Comparison of ENCODE assay signal across 9 mouse cellular contexts in the genomic region with DNA sequence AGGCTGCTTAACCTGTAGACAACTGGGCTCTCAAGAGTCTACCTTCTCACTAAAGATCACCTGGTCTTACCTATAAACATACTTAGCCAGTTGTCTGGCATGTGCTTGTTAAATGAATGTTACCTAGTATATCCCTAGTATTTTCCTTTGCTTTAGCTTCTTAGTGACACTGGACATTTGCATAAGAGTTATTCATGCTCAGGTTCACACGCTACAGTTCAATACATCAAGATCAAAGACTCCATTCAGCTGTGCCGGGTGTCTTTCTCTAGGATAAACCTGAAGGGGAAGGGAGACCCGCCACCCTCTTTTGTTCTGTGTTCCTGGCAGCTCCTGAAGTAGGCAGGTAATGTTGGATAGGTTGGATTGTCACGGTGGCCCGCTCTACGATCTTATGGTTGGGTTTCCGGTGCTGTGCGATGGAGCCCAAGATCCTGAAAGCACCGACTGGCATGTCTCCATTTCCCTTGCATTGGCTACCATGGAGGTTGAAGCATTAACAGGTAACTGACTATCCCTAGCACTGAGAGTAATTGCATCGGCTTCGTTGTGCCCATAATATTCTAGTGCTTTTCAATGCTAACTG. TPM values are rescaled to one million over a fixed set of nuclear protein-coding genes. Genes with fewer than 3 reads are reported as not detected.
DNase-seq lines count a peak whose midpoint lies in the region; ATAC-seq and TF ChIP-seq lines count a peak whose summit lies in the region.
"Had no signal": no experiment of that assay in that cellular context is flagged by ENCODE, and none has a peak within 500 bp of the region (broad histone marks: within the 10 kb centered on the region; RNA-seq: fewer than 3 reads in every experiment).

No protein-coding gene starts in this region.

- TF ChIP-seq CTCF in heart, adult 2 months (IDR thresholded peaks at IDR 0.05), result no peak

- 39% methylated on average over 11 of the region's 11 CpGs for WGBS in heart, adult 2 months
- WGBS in forebrain, embryonic 10.5 days, result 14% methylated on average over 11 of the region's 11 CpGs
- WGBS in liver, embryonic 12.5 days (ENCODE audit: insufficient replicate concordance), result 25% methylated on average over 11 of the region's 11 CpGs

- peak in 1 of 2 experiments; percentile 28 for DNase-seq in heart, adult 2 months
- DNase-seq in heart, adult 8-10 months (ENCODE audit: low spot score), result no peak
- DNase-seq in A20 (ENCODE audit: low read depth, low spot score), result peak; percentile 63
- no peak for DNase-seq in forebrain, embryonic 10.5 days (ENCODE audit: extremely low spot score, low spot score)
- DNase-seq in frontal cortex, postnatal 25 days (ENCODE audit: low spot score in 2 of 2), result no peak
- DNase-seq in left cerebral cortex, adult 18-20 months (ENCODE audit: low spot score in 2 of 2), result no peak
- DNase-seq in lung, adult 18-20 months, result no peak
- DNase-seq: kidney, adult 11 months had no signal

- no peaks in the 10 kb centered on the region for H3K9me3 ChIP-seq in forebrain, embryonic 10.5 days
- no peaks in the 10 kb centered on the region for H3K9me3 ChIP-seq in liver, embryonic 12.5 days (replicated peaks)

- ATAC-seq in liver, embryonic 12.5 days, result no peak

- no peak for TF ChIP-seq POLR2A in heart, adult 2 months (IDR thresholded peaks at IDR 0.05; ENCODE audit: insufficient read depth, low read depth, low read length)

- H3K4me2 ChIP-seq in liver, embryonic 12.5 days, result peak overlapping the region; percentile 97

- no peak for TF ChIP-seq EP300 in heart, adult 2 months (IDR thresholded peaks at IDR 0.05; ENCODE audit: insufficient read depth, low read depth, low read length)

- no peaks in the 10 kb centered on the region for H3K79me2 ChIP-seq in heart, adult 2 months (replicated peaks; ENCODE audit: control insufficient read depth, insufficient read depth, low read length)

- H3K27me3 ChIP-seq in heart, adult 2 months (ENCODE audit: control insufficient read depth, insufficient read depth, low read length), result no peaks in the 10 kb centered on the region
- peaks cover 13% of the 10 kb centered on the region for H3K27me3 ChIP-seq in forebrain, embryonic 10.5 days (ENCODE audit: poor library complexity, severe bottlenecking)
- H3K27me3 ChIP-seq in liver, embryonic 12.5 days (replicated peaks), result no peaks in the 10 kb centered on the region

- H3K4me3 ChIP-seq in heart, adult 2 months, result peak overlapping the region; percentile 99; the same call in 1 of the 2 replicates
- H3K4me3 ChIP-seq in forebrain, embryonic 10.5 days, result peak overlapping the region; percentile 90
- peak overlapping the region; percentile 79 for H3K4me3 ChIP-seq in liver, embryonic 12.5 days

- no peak overlapping the region for H3K9ac ChIP-seq in heart, adult 2 months (ENCODE audit: low read depth, low read length)
- peak overlapping the region; percentile 85 for H3K9ac ChIP-seq in liver, embryonic 12.5 days

- H3K4me1 ChIP-seq in heart, adult 2 months (ENCODE audit: control insufficient read depth, insufficient read depth, low read length), result peaks cover 14% of the 10 kb centered on the region
- peaks cover 56% of the 10 kb centered on the region for H3K4me1 ChIP-seq in forebrain, embryonic 10.5 days
- H3K4me1 ChIP-seq in liver, embryonic 12.5 days, result peaks cover 80% of the 10 kb centered on the region

- no peaks in the 10 kb centered on the region for H3K36me3 ChIP-seq in heart, adult 2 months (ENCODE audit: control insufficient read depth, insufficient read depth, low read length)
- 0 out of 2 replicates have a peak, but pooled peaks cover 3% of the 10 kb centered on the region for H3K36me3 ChIP-seq in forebrain, embryonic 10.5 days (replicated peaks)
- H3K36me3 ChIP-seq in liver, embryonic 12.5 days, result no peaks in the 10 kb centered on the region

- intact Hi-C loops in heart, adult 2 months (cut with DNase I), result loop anchor here (2.0 kb wide), 1 partner anchor 16 kb away; no protein-coding TSS in a partner anchor

- peak overlapping the region; percentile 98 for H3K27ac ChIP-seq in heart, adult 2 months
- no peak overlapping the region for H3K27ac ChIP-seq in forebrain, embryonic 10.5 days
- peak overlapping the region; percentile 96 for H3K27ac ChIP-seq in liver, embryonic 12.5 days

RNA-seq across cellular contexts. Expression of gene Mnt, which starts 1.7 kb away (rescaled TPM):
- total RNA-seq in heart, adult 2 months (2021), result 10 to 100 TPM in 1 of 2 experiments, 1 to 10 TPM in 1; 6.7 to 10.7 TPM
- polyA plus RNA-seq in heart, adult 2 months (2012; rRNA removed), result 5.4 and 6.9 TPM in 2 replicates
- total RNA-seq in heart, adult 8-10 months (2022), result 10 to 100 TPM in 3 of 4 experiments, 1 to 10 TPM in 1; 7.4 to 13.4 (median 10.2) TPM
- polyA plus RNA-seq in forebrain, embryonic 10.5 days (2016; fragmentation: Nextera tagmentation; extraction: Ambion mirVana), result 4.7 and 4.9 TPM in 2 replicates
- 1.9 and 2.0 TPM in 2 replicates for polyA plus RNA-seq in liver, embryonic 12.5 days (2016; fragmentation: Nextera tagmentation; extraction: Ambion mirVana)
- 10 to 100 TPM; 35.1 to 36.0 TPM for total RNA-seq in left cerebral cortex, adult 18-20 months (2021)

RNA-seq across cellular contexts. Expression of gene Mettl16, which starts 58.4 kb away (rescaled TPM):
- total RNA-seq in heart, adult 2 months (2021), result 10 to 100 TPM; 16.3 to 17.8 TPM
- polyA plus RNA-seq in heart, adult 2 months (2012; rRNA removed), result 2.8 and 4.6 TPM in 2 replicates
- 10 to 100 TPM; 16.2 to 19.9 (median 17.3) TPM for total RNA-seq in heart, adult 8-10 months (2022)
- 71.6 and 73.4 TPM in 2 replicates for polyA plus RNA-seq in forebrain, embryonic 10.5 days (2016; fragmentation: Nextera tagmentation; extraction: Ambion mirVana)
- 44.3 and 46.6 TPM in 2 replicates for polyA plus RNA-seq in liver, embryonic 12.5 days (2016; fragmentation: Nextera tagmentation; extraction: Ambion mirVana)
- total RNA-seq in left cerebral cortex, adult 18-20 months (2021), result 10 to 100 TPM; 30.4 to 33.5 TPM
